Mouse (Mus musculus) kidney, postnatal 36 days (tissue): ENCODE measurements around the gene Med14.

Source experiments
- DNase-seq, 2 experiments: peaks; one replicate each; pipeline ENCODE4 v3.0.0; 2021 to 2022; ENCODE audit warnings: mixed read lengths in 2 of 2

Gene Med14

DNA sequence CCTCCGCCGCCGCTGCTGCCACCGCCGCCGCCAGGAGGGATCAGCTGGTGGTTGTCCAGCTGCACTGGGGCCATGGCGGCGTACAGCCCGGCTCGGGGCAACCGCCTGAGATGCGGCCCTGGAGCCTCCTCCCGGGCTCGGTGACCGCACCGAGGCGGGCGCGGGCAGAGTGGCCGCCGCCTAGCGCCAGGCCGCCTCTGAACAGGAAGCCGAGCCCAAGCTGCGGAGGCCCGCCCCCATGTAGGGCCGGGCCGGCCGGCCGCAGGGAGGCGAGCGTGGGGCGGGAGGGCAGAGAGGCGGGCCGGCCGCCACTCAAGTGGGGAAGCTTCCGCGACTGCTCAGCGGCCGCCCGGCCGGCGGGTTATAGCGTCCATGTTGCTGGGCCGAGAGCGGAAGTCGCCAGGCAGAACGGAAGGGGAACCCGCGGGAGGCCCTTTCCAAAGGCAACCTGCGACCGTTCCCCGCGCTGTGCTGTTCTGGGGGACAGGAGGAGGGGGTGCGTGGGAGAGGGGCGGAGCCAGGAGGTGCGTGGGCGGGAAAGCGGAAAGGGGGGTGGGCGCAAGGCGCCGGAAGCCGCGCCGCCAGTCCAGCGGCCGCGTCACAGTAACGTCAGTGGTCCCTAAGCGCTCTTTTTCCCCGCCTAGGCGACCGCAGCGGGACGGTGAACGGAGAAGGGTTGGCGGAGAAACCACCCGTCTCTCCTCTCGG is at the start of gene Med14:
Gene Med14, minus strand, starts transcription at position 448 of the 708 bp plus-strand sequence.
- peak; percentile 87 to 88 for DNase-seq

DNA sequence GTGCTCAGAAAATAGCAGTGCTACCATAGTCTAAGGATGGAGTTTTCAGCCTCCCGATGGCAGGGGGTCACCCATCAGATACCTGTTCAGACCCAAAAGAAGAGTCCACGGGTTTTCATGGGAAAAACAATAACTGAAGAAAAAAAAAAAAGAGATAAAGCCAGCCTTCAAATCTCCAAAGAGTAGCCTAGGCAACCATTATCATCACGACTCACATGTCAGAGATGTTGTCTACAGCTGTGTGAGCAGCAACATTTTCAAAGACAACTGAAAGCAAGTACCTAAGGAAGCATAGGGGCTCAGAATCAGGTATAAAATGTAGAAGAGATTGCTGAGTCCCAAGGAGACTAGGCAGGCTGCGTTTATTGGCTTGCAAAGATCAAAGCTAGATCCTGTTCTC is 38.7 kb upstream of the Med14 start:
- DNase-seq, result no peak

DNA sequence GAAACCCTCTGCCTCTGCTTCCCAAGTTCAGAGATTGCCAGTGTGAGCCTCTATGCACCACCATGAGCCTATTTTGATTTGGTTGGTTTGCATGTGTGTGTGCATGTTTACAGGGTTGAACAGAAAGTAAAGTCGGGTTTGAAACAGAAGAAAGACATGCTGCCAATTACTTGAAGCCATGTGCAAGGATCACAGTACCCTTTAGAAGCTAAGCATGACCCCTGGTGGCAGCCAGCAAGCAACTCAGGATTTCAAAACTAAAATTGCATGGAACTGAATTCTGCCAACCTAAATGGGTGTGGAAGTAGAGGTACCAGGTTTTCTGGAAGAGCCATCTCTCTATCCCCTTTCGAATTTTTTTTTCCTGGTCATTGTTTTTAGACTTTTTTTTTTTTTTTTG is 33.0 kb upstream of the Med14 start:
- peak; percentile 35 to 62 for DNase-seq

DNA sequence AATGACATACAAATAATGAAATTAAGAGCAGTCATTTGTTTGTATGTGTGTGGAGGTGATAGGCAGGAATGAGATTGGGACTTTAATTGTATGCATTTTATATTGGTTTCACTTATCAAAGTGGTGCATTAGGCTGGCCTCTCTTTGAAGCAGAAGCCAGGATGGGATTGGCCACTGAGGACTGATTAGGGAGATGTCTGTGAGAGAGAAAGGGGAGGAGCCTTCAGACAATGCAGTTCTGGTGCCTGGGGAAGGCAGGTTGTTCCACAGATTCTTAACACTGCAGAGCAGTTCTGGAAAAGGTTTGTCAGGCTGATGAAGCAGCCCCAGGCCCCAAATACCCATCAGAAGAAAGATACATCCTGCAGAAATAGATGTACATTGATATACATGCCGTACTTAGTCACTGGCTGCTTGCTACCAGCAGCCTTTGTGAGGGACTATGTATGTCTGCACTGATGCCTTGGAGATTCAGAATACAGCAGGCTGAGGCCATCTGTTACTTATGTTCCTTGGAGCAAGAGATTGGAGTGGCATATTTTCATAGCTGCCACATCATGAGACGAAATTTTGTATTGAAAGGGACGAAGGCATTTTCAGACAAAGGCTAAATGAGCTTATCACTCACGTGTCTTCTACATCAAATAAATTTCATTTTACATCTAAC is 29.9 kb upstream of the Med14 start:
- no peak for DNase-seq

DNA sequence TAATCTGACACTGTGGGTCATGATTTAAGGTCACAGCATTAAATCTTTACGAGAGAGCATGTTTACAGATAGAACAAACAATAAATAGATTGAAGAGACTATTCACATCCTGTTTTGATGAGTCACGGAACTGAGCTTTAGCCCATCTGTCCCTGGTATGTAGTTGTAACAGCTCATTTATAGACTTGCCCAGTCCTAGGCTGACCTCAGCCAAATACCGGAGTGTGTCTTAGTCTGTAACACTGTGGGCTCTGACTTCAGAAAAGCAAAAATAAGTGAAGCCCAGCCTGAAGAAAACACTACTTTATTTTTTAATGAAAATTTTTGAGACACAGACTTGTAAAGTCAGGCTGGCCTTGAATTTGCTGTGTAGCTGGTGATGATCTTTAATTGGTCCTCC is 11.4 kb upstream of the Med14 start:
- DNase-seq, result no peak

DNA sequence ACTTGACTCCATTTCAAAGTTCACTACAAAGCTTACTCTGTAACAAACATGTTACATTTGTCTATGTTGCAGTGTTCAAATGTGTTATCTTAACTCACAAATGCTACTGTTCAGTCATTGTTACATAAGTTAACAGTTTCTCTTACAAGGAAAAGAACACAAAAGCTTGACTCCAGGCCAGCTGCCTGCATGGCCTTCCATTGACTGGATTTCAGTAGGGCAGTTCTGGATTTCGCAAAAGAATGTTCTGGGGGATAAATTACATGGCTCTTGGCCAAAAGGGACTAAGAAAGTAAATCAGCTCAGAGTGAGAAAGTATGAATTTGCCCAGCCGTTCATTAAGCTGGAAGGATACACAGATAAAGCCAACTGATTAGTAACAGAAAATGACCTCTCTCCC is 9.7 kb upstream of the Med14 start:
- DNase-seq, result peak; percentile 18 to 41

DNA sequence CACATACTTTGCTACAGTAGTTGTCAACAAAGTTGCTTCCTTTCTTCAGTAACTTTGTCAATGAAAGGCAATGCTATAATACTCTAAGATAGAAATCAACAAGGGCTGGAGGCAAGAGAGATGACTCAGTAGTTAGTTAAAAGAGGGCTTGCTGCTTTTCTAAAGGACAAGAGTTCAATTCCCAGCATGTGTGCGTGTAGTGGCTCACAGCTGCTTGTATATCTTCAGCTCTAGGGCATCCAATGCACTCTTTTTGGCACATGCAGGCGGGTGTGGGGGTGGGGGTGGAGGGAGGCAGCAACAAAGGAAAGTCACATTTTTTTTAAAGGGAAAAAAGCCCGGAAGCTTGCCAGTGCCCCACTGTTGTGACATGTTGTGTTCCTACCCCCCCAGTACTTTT is 6.7 kb upstream of the Med14 start:
- DNase-seq, result no peak

DNA sequence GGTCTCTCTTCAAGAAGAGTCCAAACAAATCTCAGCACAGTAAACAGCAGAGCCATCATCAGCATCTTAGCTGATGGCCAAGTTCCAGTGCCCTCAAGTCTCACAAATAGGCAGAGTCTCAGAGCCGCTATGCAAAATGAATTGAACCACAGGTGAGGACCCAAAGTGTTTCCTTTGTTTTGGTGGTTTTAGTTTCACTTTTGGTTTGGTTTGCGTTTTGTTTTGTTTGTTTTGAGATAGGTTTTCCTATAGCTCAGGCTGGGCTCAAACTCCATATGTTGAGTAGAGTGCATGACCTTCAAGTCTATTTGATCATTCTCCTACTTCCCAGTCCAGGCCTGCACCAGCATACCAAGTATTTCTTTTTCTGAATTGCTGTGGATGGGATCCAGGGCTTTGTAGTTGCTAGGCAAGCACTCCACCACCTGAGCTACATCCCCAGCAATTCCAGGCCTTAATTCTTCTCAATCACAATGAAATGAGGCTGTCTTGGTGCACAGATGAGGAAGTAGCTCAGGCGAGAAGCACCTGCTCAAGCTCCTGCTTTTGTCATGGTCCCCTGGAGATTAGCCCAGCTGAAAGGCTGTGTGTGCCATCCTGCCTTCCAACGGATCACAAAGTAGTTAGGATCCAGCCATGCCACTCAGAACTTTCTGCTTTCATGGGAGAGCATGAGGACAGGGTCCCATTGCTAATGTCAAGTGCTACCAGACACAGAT is 5.1 kb upstream of the Med14 start:
- DNase-seq, result no peak

DNA sequence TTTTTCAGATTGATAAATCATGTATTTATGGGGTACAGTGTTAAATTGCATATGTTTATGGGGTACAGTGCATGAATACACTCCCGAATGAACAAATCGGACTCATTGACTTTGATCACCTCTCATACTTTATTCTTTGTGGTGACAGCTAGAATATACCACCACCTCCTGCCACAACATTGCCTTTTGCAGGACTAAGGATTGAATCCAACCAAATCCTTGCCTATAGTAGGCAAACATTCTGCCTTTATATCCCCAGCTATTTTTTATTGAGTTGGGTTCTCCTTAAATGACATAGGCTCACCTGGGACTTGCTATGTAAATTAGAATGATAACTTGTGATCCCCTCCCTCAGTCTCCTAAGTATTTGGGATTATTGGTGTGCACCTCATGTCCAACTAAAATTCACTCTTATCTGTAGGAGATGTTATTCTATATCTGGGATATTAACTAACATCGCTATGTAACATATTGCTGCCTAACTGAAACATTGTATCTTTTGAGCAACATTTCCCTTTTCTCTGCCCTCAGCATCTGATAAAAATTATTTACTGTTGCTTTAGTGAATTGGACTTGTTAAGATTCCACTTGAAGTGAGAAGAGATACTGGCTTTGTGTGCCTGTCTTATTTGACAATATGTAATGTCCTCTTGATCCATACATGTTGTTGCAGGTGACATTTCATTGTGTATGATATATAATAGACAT is 1.4 kb upstream of the Med14 start:
- no peak for DNase-seq

DNA sequence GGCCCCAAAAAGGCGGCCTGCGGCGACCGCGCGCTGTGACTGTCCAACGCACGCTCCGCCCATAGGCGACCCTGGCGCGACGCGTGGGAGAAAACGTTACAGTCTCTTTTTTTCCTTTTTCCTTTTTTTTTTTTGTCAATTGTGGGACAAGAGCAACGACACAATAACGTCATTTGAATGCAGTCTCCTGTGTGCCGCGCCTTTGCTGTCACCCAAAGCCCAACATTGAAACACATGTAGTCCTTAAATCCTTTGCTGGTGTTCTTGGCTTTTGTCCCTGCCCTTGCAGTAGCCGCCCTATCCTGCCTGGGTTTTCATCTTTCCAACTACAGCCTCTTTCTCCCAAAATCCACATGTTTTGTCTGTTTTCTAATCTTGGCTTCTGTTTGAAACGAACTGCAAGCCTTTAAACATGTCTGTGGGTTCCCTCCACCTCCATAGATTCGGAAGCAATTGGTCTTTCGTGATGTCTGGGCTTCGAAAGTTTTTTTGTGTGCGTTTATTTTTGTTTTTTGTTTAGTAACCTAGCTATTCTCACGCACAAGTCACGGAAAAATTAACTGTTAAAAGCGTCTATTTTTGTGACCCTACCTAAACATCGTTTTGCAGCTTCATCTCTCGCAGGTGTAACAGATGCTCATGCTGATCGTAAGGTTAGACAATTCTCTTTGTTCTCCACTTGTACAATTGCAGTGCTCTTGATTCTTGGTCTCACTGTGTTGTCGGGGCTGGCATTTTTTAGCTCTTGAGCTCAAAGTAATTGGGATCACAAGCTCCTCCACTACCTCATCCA is 657 bp upstream of the Med14 start:
- no peak for DNase-seq

DNA sequence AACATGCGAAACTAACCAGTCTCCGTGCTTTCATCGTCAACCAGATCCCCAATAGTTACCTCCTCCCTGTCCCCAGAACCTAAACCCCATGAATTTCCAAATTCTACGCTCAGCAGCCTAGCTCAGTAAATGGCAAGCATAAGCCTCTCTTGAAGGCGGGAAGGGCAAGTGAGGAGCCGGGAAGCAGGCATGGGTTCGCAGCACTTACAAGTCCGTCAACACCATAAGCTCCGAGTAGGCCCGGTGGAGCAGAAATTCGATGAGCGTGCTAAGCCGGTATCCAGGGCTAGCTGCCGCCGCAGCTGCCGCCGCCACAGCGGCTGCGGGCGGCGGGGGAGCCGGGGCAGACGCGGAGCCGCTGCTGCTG is 631 bp downstream of the Med14 start:
- DNase-seq, result no peak

DNA sequence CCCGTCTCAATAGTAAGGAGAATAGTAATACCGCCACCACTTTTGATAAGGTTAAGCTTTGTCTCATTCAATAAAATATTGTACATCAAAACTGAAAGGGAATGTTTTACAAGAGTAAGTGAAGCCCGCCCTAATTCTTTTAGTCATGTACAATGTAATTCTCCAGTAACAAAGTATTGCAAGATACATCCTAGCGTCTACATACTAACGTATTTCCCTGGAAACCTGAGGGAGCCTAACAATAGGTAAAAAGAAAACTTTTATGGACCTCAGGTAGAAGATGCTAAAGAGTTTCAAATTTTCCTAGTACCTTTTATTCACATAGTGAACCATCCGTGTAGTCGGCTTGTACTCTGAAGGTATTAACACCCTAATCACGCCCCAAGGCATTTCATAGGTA is 1.4 kb downstream of the Med14 start:
- DNase-seq, result no peak

DNA sequence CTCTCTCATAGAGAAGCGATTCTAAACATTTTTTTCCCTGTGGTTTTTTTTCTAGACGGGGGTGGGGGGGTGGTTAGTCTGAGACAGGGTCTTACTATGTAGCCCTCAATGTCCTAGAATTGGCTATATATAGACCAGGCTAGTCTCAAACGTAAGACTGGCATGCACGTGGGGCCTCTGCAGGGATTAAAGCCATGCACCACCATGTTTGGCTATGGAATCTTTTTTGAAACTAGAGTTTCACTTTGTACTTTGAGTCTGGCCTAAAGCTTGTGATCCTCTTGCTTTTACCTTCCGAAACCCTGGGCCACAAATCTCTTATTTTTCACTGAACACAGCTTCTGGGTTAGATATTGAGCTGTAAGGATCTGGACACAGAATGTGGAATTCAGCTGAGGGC is 2.2 kb downstream of the Med14 start:
- DNase-seq, result no peak

DNA sequence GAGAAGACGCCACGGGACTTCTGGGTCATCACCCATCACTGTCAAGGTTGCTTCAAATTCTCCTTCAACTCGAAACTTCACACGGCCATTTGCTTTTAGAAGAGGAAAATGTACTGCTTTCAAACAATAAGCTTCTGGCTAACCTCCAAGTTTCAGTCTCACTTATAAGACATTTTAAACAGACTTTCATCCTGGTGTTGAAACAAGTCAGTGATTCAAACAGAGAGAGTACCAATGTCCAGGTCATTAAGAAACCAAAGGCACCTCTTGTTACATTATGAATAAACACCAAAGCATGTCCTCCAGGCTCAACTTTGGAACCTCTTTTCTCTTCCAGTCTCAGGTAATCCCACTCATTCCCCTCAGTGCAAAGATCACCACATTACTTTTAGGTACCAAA is 14.0 kb downstream of the Med14 start:
- DNase-seq, result no peak

DNA sequence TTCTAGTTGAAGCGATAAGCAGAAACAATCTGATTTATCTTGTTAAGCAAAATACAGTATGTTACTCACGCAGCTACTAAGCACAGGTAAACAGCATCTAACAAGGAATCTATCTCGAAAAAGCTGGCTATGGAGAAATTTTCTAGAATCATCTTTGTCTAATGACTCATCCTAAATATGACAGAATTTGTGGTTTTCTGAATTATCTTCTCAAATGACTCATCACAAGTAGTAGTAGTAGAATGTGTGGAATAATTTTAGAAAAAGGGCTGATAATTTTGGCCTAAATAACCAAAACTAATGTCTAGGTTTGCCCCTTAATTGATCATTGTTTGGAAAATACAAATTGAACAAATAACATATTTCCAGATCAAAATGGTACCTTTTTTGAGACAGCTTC is 15.1 kb downstream of the Med14 start:
- DNase-seq, result no peak

DNA sequence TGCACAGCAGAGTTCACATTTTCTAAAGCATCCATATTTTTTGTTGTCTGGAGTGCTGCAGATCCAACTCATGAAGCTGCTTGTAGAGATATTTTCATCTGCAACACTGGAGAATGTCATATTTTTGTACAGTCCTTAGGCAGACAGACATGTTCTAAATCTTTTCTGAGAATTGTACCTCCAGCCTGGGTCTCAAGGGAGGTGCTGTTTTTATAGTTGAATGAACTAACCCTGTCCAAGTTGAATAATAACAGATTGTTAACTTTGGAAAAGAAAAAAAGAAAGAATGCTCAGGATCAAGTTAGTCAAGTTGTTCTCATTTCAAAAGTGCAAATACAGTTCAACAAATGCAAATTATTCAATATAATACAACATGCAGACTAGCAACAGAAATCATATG is 21.5 kb downstream of the Med14 start:
- DNase-seq, result no peak

DNA sequence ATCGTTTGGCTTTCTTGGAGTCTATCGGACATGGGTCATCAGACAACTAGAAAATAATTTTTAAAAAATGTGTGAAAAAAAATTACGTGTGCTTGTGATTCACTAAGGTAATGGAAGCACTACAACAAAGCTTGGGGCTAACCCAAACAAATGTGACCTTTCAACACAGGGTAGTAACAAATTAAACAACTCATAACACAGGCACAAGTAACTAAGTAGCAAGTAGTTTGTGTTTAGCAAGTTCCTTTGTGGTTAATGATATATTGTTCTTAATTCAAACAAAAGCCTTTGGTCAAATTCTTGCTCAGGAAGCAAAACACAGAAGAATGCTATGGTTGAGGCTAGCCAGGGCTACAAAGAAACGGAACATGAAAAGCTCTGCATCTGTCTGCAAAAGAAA is 45.8 kb downstream of the Med14 start:
- no peak for DNase-seq

DNA sequence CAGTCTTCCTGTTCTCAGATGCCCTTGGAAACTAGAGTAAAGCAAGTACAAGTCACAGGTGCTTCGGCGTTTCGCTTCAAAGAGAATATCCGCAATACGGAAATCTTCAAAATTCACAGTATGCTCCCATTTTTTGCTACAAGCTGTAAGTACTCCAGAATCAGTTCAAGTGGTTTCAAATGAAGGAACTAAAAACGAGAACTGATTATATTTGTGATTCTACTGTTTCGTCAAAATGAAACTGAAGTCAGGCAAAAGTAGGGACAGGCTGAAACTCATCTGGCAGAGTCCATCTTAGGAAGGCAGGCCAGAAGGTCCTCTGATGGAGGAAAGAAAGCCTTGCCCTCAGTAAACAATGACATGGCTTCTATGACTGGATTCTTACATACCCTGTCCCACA is 48.1 kb downstream of the Med14 start:
- DNase-seq, result no peak

DNA sequence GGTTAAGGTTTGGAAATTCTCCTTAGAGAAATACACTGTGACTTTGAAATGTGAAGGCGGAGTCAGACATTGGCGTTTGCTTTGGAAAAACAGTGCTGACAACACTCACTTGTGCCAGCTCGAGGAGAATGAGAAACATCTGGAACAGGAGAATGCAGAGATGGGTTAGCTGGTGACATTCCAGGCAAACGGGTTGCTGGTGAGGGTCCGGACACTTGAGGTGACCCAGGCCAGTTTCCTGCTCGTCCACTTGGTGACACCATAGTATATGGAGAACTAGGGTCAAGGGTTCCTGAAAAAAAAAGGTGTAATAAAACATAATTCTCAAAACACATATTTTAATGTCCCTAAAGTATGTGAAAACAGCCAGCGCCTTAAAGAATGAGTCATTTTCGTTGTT is 75.0 kb downstream of the Med14 start:
- DNase-seq, result no peak

DNA sequence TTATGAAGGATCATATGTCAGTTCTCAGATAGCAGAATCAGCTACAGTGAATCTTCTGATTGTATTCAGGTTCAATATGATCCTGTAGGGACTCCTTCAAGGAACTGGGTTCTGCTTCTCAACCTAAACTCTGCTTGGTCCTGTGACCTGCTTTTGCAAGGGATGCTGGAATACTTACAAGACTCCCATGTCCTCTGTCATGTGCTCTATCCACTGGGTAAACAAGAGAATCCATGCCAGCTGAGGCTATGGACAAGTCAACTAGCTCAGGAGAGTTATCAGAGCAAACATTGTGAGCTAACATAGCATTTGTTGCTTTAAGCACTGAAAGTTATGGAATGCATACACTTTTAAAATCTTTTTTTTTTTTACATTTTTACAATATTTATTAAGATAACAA is 75.8 kb downstream of the Med14 start:
- no peak for DNase-seq

DNA sequence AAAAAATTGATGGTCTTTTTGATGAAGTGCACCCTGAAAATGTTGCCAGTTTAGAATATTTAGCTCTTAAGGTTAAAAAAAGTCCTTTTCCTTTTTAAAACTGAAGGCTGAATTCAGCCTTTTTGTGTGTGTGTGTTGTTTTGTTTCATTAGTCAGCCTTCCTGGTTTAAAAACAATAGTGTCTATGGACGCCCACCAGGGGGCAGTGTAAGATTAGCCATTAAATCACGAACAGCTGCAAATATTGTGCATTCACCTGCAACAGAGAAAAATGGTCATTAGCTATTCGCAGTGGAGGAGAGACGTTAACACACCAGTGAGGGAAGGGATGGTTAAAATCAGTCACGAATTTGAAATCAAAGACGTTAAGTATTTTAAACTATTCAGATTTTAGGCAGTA is 84.5 kb downstream of the Med14 start:
- peak; percentile 62 to 82 for DNase-seq

DNA sequence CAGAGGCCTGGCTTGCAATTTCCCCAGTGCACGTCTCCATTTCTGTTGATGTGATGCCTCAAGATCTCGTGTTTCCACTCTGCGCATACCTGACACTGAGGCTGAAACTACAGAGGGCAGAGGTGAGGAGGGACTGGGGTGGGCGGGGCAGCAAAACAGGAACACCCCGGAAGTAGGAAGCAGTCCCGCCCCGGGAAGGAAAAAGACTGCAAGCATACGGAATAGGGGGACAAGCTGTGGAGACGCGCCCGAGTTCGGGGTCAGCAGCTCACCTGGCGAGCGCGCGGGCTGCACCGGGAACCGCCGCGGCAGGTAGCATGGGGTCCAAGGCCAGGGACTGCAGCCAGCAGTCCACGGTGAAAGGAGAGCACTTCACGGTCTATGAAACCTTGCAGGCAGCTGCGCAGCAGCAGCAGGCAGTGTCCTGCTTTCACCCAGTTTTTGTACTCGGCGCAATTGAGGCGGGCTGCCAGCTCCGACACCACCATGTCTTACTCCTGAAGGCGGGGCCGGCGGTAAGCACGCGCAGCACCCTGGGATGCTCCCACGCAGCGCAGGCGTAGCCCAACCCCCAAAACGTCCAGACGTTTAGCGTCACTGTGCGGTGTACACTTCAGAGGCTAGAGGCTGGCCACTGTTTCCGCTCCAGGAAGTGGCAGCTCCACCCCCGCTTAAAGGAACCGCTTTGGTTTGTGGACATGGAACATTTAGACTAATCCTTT is 88.7 kb downstream of the Med14 start, which contains the start of gene 1810030O07Rik:
Gene 1810030O07Rik, minus strand, starts transcription at position 615 of the 722 bp plus-strand sequence.
- peak; percentile 91 to 95 for DNase-seq
